Mouse (Mus musculus): Measurements from ENCODE around the gene Gm42417.

DNA sequence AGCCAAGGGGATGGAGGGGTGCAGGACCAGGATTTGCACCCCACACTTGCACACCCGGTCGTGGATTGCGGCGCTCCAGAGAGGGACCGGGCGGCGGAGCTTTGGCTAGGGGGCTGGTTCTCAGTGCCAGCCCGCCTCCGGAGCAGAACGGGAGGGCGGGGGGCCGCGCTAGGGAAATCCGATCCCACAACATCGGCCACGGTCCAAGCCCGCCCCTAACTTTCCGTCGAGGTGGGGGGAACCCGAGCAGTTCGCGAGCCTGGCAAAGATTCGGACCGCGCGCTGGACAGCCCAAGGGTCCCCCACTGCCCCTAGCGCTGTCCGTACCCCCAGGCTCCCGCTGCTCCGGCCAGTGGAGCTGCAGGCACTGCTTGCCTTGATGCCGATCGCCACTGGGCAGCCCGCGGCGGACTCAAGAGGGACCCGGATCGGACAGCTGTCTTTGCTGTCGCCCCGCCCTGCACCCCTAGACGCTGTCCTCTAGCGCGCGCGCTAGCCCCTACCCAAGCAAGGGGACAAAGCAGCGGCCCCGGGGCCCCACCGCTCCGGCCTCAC is 18.3 kb upstream of the Gm42417 start:
- TF ChIP-seq POLR2A (IDR thresholded peaks at IDR 0.05; ENCODE audit: extremely low read depth, insufficient read depth, low read length) (0 out of 2 replicates have a peak, but pooled peaks have one; percentile 18), CTCF (IDR thresholded peaks at IDR 0.05; ENCODE audit: low read depth, low read length) (no peak)

Data from liver, adult 2 months (tissue).